Mouse (Mus musculus) hindbrain, postnatal 0 days (tissue): ENCODE measurements around the gene Vps37d. TPM values are rescaled to one million over a fixed set of nuclear protein-coding genes. Genes with fewer than 3 reads are reported as not detected.

ENCODE experiments used
- ATAC-seq: fragments of 200-750 bp; cut with Nextera tagmentation; 2 replicates; pipeline ENCODE4 v1.8.0; 2017; ENCODE audit warnings: mild to moderate bottlenecking, moderate TSS enrichment, moderate library complexity
- DNase-seq: peaks from one replicate; pipeline ENCODE4 v3.0.0-alpha.2; 2015; ENCODE audit warnings: low spot score
- H3K27ac ChIP-seq: fragments of 300-500 bp; sonication (generic); 2 replicates; pipeline ENCODE4 v1.5.1; 2014; ENCODE audit warnings: mild to moderate bottlenecking
- H3K27me3 ChIP-seq: fragments of 300-500 bp; sonication (generic); 2 replicates; pipeline ENCODE4 v1.6.1; 2014; ENCODE audit warnings: low read length, mixed read lengths; ENCODE audit not compliant: insufficient read depth
- H3K36me3 ChIP-seq: fragments of 300-500 bp; sonication (generic); 2 replicates; pipeline ENCODE4 v1.6.1; 2014; ENCODE audit warnings: low read length, mixed read lengths; ENCODE audit not compliant: insufficient read depth
- H3K4me1 ChIP-seq: fragments of 300-500 bp; sonication (generic); 2 replicates; pipeline ENCODE4 v1.6.1; 2014; ENCODE audit warnings: antibody characterized with exemption, low read length, mixed read lengths; ENCODE audit not compliant: insufficient read depth
- H3K4me2 ChIP-seq: fragments of 300-500 bp; sonication (generic); 2 replicates; pipeline ENCODE4 v1.6.1; 2014; ENCODE audit warnings: low read depth, mild to moderate bottlenecking, low read length, moderate library complexity, mixed read lengths
- H3K4me3 ChIP-seq: fragments of 300-500 bp; sonication (generic); 2 replicates; pipeline ENCODE4 v1.5.1; 2014; ENCODE audit warnings: low read length
- H3K9ac ChIP-seq: fragments of 300-500 bp; sonication (generic); replicated peaks from 2 replicates; pipeline ENCODE4 v1.6.1; 2014; ENCODE audit warnings: mild to moderate bottlenecking, low read length, moderate library complexity, mixed read lengths
- H3K9me3 ChIP-seq: fragments of 300-500 bp; sonication (generic); 2 replicates; pipeline ENCODE4 v1.6.1; 2016; ENCODE audit warnings: low read length, mixed read lengths
- CTCF ChIP-seq: IDR thresholded peaks from 2 replicates; pipeline ENCODE4 v1.5.1; 2016; ENCODE audit warnings: antibody characterized with exemption, control low read depth, low read depth
- WGBS: fragments of 180-500 bp; shearing (Covaris S2); extraction: QIAGEN DNeasy Blood & Tissue Kit; methylation state at CpG from one replicate; pipeline ENCODE4 v1.1.7; 2014; 5-methylcytosine and 5-hydroxymethylcytosine counted together
- polyA plus RNA-seq: library from polyadenylated mRNA; unstranded; fragments of >200 nt; fragmentation: Nextera tagmentation; extraction: Ambion mirVana; gene quantifications from 2 replicates; pipeline ENCODE4 v1.2.1, GENCODE M21; 2015
- total RNA-seq: library from RNA; depleted of rRNA; stranded (reverse); fragments of >200 nt; gene quantifications from 2 replicates; pipeline ENCODE4 v1.2.3, GENCODE M21; 2014; rRNA removed

The Vps37d gene
- total RNA-seq: 97.1 and 100 TPM in 2 replicates
- 28.6 and 30.0 TPM in 2 replicates for polyA plus RNA-seq

DNA sequence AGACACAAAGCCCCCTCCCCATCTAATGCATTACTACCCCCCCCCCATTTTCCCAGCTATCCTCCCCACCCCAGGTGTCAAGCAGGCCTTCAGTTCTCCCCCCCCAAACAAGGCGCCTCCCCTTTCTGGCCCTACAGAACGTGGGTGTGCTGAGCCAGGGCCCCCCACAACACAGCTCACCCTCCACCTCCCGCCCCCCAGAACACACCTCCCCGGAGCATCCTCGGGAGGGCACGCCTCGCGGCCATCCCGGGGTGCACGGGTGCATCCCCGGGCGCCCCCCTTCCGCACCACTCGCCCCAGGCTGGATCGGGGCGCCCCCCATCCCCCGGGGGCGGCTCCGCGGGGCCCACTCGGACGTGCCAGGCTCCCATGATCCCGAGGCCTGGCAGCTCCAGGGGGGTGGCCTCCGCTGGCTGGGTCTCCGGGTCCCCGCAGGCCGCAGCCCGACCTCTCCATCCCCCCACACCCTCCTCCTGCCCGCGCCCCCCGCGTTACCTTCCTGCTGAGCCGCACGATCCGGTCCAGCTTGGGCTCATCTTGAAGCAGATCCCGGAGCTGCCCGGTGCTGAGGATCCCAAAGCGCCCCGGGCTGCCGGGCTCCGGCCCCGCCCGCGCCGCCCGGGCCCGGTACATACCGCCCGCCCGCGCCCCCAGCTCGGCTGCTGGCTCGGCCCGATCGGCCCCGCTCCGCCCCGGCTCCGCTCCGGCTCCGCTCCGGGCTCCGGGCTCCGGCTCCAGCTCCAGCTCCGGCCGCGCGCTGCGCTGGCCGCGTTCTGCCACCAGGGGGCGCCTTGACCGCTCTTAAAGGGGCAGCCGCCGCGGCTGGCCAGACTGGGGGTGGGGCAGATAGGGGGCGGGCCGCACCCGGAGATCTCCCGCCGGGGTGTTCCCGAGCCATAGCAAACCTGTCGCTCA lies at the start of gene Vps37d:
Gene Vps37d (minus strand): TSS at position 703 of the 918 bp plus-strand sequence.
- no peaks in the 10 kb centered on the region for H3K4me1 ChIP-seq
- no peaks in the 10 kb centered on the region for H3K27me3 ChIP-seq
- ATAC-seq (peak; percentile 90), DNase-seq (peak; percentile 96)
- H3K9me3 ChIP-seq: no peaks in the 10 kb centered on the region
- TF ChIP-seq CTCF: peak; percentile 67
- H3K27ac ChIP-seq: peak within 1 kb of the TSS; percentile 94
- peak within 1 kb of the TSS; percentile 92 for H3K4me3 ChIP-seq
- H3K4me2 ChIP-seq: peak within 1 kb of the TSS; percentile 71
- WGBS: 2% methylated on average over 46 of the region's 83 CpGs
- H3K9ac ChIP-seq: peak within 1 kb of the TSS; percentile 100
- peaks cover 8% of the 10 kb centered on the region for H3K36me3 ChIP-seq

DNA sequence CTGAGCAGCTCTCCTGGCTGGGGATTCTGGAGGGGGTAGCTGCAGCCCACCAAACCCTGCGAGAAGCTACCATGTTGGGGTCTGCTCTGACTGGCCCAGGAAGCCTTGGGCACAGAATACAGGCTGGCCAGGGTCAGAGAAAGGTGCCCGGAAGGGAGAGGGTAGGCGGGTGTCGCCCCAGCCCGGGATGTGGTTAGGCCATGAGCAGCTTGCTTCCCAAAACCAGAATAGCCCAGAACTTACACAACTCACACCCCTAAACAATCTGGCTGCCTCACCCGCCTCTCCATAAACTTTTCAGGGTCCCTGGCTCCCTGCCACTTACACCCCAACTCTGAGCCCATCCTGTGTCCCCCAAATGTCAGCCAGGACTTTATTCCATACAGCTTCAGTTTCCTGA lies 49.6 kb upstream of the Vps37d start:
- DNase-seq (no peak), ATAC-seq (no peak)
- no peaks in the 10 kb centered on the region for H3K36me3 ChIP-seq
- H3K4me3 ChIP-seq: no peak overlapping the region
- H3K9me3 ChIP-seq: no peaks in the 10 kb centered on the region
- H3K27ac ChIP-seq: no peak overlapping the region
- no peaks in the 10 kb centered on the region for H3K4me1 ChIP-seq
- no peak for TF ChIP-seq CTCF
- WGBS: 81% methylated on average over 6 of the region's 6 CpGs
- H3K9ac ChIP-seq: no peak overlapping the region
- H3K4me2 ChIP-seq: no peak overlapping the region
- H3K27me3 ChIP-seq: no peaks in the 10 kb centered on the region

DNA sequence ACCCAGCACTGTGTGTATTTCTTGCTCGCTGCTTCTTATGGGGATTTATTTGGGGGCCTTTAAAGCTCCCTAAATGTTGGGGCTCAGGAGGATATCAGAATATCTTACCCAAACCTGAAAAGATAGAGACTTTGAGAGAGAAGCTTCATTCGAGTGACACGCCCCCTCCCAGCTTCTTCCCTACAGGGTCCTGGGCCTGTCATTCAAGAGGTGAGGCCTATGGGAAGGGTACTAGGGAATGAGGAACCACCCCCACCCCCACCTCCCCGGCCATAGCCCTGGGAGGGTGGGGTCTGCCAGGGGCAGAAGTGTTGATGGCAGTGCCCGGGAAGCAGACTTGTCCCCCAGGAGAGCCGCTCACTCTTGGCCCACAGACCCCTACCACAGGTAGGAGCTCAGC lies 48.1 kb upstream of the Vps37d start:
- H3K27me3 ChIP-seq: no peaks in the 10 kb centered on the region
- DNase-seq: no peak
- H3K36me3 ChIP-seq: no peaks in the 10 kb centered on the region
- H3K4me1 ChIP-seq: no peaks in the 10 kb centered on the region
- no peak overlapping the region for H3K9ac ChIP-seq
- no peak overlapping the region for H3K4me3 ChIP-seq
- TF ChIP-seq CTCF: no peak
- no peaks in the 10 kb centered on the region for H3K9me3 ChIP-seq
- no peak overlapping the region for H3K4me2 ChIP-seq
- H3K27ac ChIP-seq: no peak overlapping the region
- no peak for ATAC-seq
- 61% methylated on average over 6 of the region's 6 CpGs for WGBS

DNA sequence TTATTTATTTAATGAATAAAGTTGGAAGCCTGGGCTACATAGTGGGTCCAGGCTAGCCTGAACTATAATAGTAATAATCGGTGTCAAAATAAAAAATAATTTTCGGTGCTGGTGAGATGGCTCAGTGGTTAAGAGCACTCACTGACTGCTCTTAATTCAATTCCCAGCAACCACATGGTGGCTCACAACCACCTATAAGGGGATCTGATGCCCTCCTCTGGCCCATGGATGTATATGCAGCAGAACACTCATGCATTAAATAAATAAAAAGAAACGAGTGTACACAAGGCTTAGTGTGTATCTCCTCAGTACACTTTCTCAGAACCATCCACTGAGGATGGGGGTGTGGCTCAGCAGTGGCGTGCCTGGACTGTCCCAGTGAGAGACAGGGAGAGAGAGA lies 42.7 kb upstream of the Vps37d start:
- Histone ChIP-seq H3K27me3 (no peaks in the 10 kb centered on the region), H3K4me3 (no peak overlapping the region), H3K4me1 (no peaks in the 10 kb centered on the region), H3K27ac (no peak overlapping the region), H3K9ac (no peak overlapping the region), H3K4me2 (no peak overlapping the region), H3K36me3 (no peaks in the 10 kb centered on the region), H3K9me3 (no peaks in the 10 kb centered on the region)
- WGBS: 67% methylated on average over 4 of the region's 4 CpGs
- ATAC-seq (no peak), DNase-seq (no peak)
- TF ChIP-seq CTCF: peak; percentile 39; the same call in 1 of the 2 replicates

DNA sequence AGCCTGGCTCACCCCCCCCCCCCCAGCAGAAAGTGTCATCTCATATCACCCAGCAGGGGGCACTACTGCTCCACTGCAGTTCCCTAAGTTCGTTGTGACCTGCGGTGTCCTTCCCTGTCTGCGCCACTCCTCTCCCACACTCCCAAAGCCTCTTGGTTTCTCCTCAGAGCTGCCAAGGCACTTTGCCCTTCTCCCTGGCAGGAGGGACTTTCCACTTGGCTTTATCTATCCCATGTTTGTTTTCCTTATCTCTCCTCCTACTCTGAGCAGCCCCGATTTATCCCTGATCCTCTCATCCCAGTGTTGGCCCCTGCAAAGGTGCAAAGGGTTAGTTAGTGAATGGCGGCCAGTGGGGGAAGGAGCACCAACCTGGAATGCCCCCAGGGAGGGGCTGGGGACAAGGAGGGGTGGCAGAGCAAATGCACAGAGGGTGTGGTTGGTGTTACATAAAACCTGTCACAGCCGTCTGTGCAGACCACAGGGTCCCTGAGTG lies 40.6 kb upstream of the Vps37d start:
- H3K27me3 ChIP-seq: no peaks in the 10 kb centered on the region
- TF ChIP-seq CTCF: peak; percentile 86
- H3K36me3 ChIP-seq: no peaks in the 10 kb centered on the region
- no peak overlapping the region for H3K9ac ChIP-seq
- H3K27ac ChIP-seq: no peak overlapping the region
- WGBS: 31% methylated on average over 6 of the region's 6 CpGs
- no peak overlapping the region for H3K4me3 ChIP-seq
- DNase-seq: peak; percentile 66
- no peak overlapping the region for H3K4me2 ChIP-seq
- peak; percentile 45; the same call in 1 of the 2 replicates for ATAC-seq
- H3K9me3 ChIP-seq: no peaks in the 10 kb centered on the region
- no peaks in the 10 kb centered on the region for H3K4me1 ChIP-seq

DNA sequence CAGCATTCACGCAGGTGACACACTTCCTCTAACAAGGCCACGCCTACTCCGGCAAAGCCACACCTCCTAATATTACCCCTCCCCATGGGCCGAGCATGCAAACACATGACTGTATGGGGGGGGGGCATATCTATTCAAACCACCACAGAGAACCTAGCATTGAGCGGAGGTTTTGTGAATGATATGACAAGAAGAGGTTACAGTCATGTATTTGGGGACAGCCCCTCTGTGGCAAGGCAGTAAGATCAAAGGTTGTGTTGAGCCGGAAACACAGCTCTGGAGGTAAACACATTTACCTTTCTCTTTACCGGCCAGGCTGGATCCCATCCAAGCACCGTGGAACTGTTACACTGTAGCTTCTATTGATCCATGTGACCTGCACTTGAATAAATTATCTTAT lies 37.2 kb upstream of the Vps37d start:
- DNase-seq (no peak), ATAC-seq (no peak)
- Histone ChIP-seq H3K9me3 (no peaks in the 10 kb centered on the region), H3K27ac (no peak overlapping the region), H3K4me2 (no peak overlapping the region), H3K27me3 (no peaks in the 10 kb centered on the region), H3K9ac (no peak overlapping the region), H3K4me3 (no peak overlapping the region), H3K36me3 (no peaks in the 10 kb centered on the region), H3K4me1 (no peaks in the 10 kb centered on the region)
- TF ChIP-seq CTCF: no peak
- 86% methylated on average over 8 of the region's 8 CpGs for WGBS

DNA sequence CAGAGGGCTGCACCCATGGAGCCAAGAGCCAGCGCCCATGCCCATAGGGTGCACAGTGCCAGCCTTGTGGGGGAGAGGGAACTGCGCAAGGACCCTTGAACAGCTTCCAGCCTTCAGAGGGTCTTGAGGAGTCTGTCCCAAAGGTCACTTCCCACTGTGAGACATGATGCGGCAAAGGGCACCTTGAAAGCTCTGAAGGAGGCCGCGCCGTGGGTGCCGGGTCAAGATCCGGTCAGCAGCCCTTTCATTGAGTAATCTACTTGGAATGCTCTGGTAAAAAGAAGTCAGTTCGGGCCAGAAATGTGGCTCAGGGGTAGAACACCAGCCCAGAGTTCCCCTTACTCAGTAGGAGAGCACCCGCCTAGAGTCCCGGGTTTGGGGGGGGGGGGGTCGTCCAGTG lies 35.7 kb upstream of the Vps37d start:
- 87% methylated on average over 12 of the region's 12 CpGs for WGBS
- no peak for TF ChIP-seq CTCF
- no peaks in the 10 kb centered on the region for H3K9me3 ChIP-seq

More for the DNA sequence above, 35.7 kb upstream of the Vps37d start:
- Histone ChIP-seq H3K4me3 (no peak overlapping the region), H3K4me1 (no peaks in the 10 kb centered on the region), H3K4me2 (no peak overlapping the region), H3K27me3 (0 out of 2 replicates have a peak, but pooled peaks cover 5% of the 10 kb centered on the region), H3K36me3 (no peaks in the 10 kb centered on the region), H3K9ac (no peak overlapping the region), H3K27ac (no peak overlapping the region)
- ATAC-seq (no peak), DNase-seq (no peak)
